Mouse (Mus musculus): ENCODE measurements around the gene Snrnp70. TPM values are rescaled to one million over a fixed set of nuclear protein-coding genes. Genes with fewer than 3 reads are reported as not detected.

Snrnp70 gene
- polyA plus RNA-seq, 1 experiment: 79.6 TPM

- TF ChIP-seq TAL1 (IDR thresholded peaks at IDR 0.05; ENCODE audit: low read length) (no peak), GATA1 (IDR thresholded peaks at IDR 0.05; ENCODE audit: low read length) (no peak)
- H3K9me3 ChIP-seq (ENCODE audit: control insufficient read depth, low read length): no peaks in the 10 kb centered on the region
- peaks cover 98% of the 10 kb centered on the region for H3K36me3 ChIP-seq (ENCODE audit: control insufficient read depth)
- H3K4me1 ChIP-seq (ENCODE audit: control insufficient read depth): peaks cover 17% of the 10 kb centered on the region
- no peak overlapping the region for H3K4me3 ChIP-seq (replicated peaks)
- H3K27me3 ChIP-seq (ENCODE audit: control insufficient read depth): no peaks in the 10 kb centered on the region
These were observed 31.0 kb upstream of the Snrnp70 start for GRCm38 (mm10) chr7:45426556-45426955.

GRCm38 (mm10) chr7:45421194-45421593 lies 25.7 kb upstream of the Snrnp70 start:
- Histone ChIP-seq H3K4me1 (ENCODE audit: control insufficient read depth) (no peaks in the 10 kb centered on the region), H3K4me3 (replicated peaks) (no peak overlapping the region), H3K9me3 (ENCODE audit: control insufficient read depth, low read length) (no peaks in the 10 kb centered on the region; the same call in 1 of the 2 replicates), H3K27me3 (ENCODE audit: control insufficient read depth) (peaks cover 39% of the 10 kb centered on the region), H3K36me3 (ENCODE audit: control insufficient read depth) (peaks cover 56% of the 10 kb centered on the region)
- no peak for TF ChIP-seq TAL1 (IDR thresholded peaks at IDR 0.05; ENCODE audit: low read length)

GRCm38 (mm10) chr7:45420615-45420919 lies 25.0 kb upstream of the Snrnp70 start, which contains the start of gene Lhb:
Gene Lhb, plus strand, starts transcription at chr7:45420820.
- Histone ChIP-seq H3K9me3 (ENCODE audit: control insufficient read depth, low read length) (peaks cover 1% of the 10 kb centered on the region; the same call in 1 of the 2 replicates), H3K4me3 (replicated peaks) (no peak within 1 kb of the TSS), H3K36me3 (ENCODE audit: control insufficient read depth) (peaks cover 51% of the 10 kb centered on the region), H3K4me1 (ENCODE audit: control insufficient read depth) (no peaks in the 10 kb centered on the region), H3K27me3 (ENCODE audit: control insufficient read depth) (peaks cover 45% of the 10 kb centered on the region)
- TF ChIP-seq GATA1 (IDR thresholded peaks at IDR 0.05; ENCODE audit: low read length): no peak

DNA sequence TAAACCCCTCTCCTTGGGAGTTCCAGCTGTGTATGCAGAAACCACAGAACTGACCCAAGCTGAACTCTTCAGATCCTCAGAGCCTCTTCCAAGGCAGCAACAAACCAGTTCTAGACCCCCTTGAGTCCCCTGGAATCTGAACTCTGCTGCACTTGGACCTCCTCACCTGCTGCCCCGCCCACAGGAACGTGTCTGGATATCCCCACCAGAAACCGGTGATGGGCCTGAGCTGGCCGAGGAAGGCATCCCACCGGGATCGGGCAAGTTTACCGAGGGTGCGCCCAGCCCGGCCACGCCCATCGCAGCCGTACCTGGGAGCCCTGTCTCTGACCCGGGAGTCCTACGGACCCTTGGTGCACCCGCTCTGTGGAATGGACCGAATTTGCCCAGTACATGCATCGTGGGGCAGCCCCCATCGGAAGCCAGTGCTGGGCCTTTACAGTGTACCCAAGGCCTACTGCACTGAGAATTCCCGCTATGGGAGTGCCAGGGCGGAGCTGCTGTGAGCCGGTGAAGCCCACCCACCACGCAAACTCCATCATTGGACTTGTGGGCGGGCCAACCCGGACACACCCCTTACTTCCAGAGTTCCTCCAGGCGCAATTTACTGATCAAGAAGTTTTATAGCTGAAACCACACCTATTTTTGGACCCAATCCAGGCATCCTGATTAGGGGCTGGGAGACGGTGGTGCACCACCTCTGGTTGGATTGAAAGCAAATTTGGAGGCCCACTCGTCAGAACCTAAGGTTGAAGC lies 24.5 kb upstream of the Snrnp70 start:
- H3K36me3 ChIP-seq (ENCODE audit: control insufficient read depth): peaks cover 46% of the 10 kb centered on the region
- no peak for TF ChIP-seq GATA1 (IDR thresholded peaks at IDR 0.05; ENCODE audit: low read length)
- no peak for TF ChIP-seq TAL1 (IDR thresholded peaks at IDR 0.05; ENCODE audit: low read length)
- H3K9me3 ChIP-seq (ENCODE audit: control insufficient read depth, low read length): peaks cover 2% of the 10 kb centered on the region; the same call in 1 of the 2 replicates
- no peak overlapping the region for H3K4me3 ChIP-seq (replicated peaks)
- H3K4me1 ChIP-seq (ENCODE audit: control insufficient read depth): no peaks in the 10 kb centered on the region
- peaks cover 51% of the 10 kb centered on the region for H3K27me3 ChIP-seq (ENCODE audit: control insufficient read depth)

DNA sequence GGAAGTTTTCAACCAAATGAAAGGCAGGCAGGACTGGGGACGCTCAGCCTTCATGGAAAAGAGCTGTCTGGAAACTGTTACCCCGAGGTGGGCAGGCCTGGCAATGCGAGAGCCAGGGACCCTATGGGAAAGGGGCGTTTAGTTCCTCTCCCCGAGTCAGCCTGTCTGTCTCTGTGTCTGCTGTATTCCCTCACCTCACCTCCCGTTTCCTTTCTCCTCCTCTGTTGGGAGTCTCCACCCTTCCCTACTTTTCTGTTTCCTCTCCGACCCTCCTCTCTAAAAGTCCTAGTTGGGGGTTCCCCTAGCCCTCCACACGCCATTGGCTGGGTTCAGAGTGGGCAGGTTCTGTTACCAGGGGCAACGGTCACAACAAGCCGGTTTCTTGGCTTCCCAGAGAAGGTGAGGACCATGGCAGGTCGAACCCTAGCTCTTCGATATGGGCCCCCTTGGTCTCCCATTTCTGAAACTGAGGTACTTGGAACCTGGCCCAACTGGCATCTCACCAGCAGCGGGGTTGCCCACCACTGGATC lies 22.5 kb upstream of the Snrnp70 start:
- Histone ChIP-seq H3K4me3 (replicated peaks) (no peak overlapping the region), H3K4me1 (ENCODE audit: control insufficient read depth) (peaks cover 10% of the 10 kb centered on the region), H3K9me3 (ENCODE audit: control insufficient read depth, low read length) (peaks cover 6% of the 10 kb centered on the region; the same call in 1 of the 2 replicates), H3K27me3 (ENCODE audit: control insufficient read depth) (peaks cover 71% of the 10 kb centered on the region), H3K36me3 (ENCODE audit: control insufficient read depth) (peaks cover 25% of the 10 kb centered on the region)
- no peak for TF ChIP-seq TAL1 (IDR thresholded peaks at IDR 0.05; ENCODE audit: low read length)
- TF ChIP-seq GATA1 (IDR thresholded peaks at IDR 0.05; ENCODE audit: low read length): no peak

DNA sequence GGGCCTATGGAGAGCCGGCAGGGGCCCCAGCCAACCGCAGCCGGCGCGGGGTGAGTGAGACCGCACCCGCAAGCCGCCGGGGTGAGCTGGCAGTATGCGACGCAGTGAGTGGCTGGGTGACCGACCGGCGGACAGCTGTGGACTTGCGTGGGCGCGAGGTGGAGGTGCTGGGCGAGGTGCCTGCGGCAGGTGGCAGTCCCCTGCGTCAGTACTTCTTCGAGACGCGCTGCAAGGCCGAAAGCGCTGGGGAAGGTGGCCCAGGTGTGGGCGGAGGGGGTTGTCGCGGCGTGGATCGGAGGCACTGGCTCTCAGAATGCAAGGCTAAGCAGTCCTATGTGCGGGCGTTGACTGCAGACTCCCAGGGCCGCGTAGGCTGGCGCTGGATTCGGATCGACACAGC lies 20.1 kb upstream of the Snrnp70 start:
- H3K36me3 ChIP-seq (ENCODE audit: control insufficient read depth): peaks cover 2% of the 10 kb centered on the region
- H3K9me3 ChIP-seq (ENCODE audit: control insufficient read depth, low read length): peaks cover 6% of the 10 kb centered on the region; the same call in 1 of the 2 replicates
- H3K27me3 ChIP-seq (ENCODE audit: control insufficient read depth): peaks cover 95% of the 10 kb centered on the region
- TF ChIP-seq TAL1 (IDR thresholded peaks at IDR 0.05; ENCODE audit: low read length) (no peak), GATA1 (IDR thresholded peaks at IDR 0.05; ENCODE audit: low read length) (no peak)
- no peak overlapping the region for H3K4me3 ChIP-seq (replicated peaks)
- peaks cover 10% of the 10 kb centered on the region for H3K4me1 ChIP-seq (ENCODE audit: control insufficient read depth)

- Histone ChIP-seq H3K36me3 (ENCODE audit: control insufficient read depth) (no peaks in the 10 kb centered on the region), H3K4me3 (replicated peaks) (no peak overlapping the region), H3K9me3 (ENCODE audit: control insufficient read depth, low read length) (peaks cover 6% of the 10 kb centered on the region; the same call in 1 of the 2 replicates), H3K27me3 (ENCODE audit: control insufficient read depth) (peaks cover 98% of the 10 kb centered on the region), H3K4me1 (ENCODE audit: control insufficient read depth) (peaks cover 10% of the 10 kb centered on the region)
- no peak for TF ChIP-seq GATA1 (IDR thresholded peaks at IDR 0.05; ENCODE audit: low read length)
- TF ChIP-seq TAL1 (IDR thresholded peaks at IDR 0.05; ENCODE audit: low read length): no peak
These were observed 19.2 kb upstream of the Snrnp70 start for GRCm38 (mm10) chr7:45414740-45415224.

- H3K4me3 ChIP-seq (replicated peaks): no peak overlapping the region
- peaks cover 100% of the 10 kb centered on the region for H3K27me3 ChIP-seq (ENCODE audit: control insufficient read depth)
- H3K9me3 ChIP-seq (ENCODE audit: control insufficient read depth, low read length): peaks cover 6% of the 10 kb centered on the region; the same call in 1 of the 2 replicates
- no peaks in the 10 kb centered on the region for H3K36me3 ChIP-seq (ENCODE audit: control insufficient read depth)
- H3K4me1 ChIP-seq (ENCODE audit: control insufficient read depth): peaks cover 10% of the 10 kb centered on the region
- no peak for TF ChIP-seq TAL1 (IDR thresholded peaks at IDR 0.05; ENCODE audit: low read length)
- no peak for TF ChIP-seq GATA1 (IDR thresholded peaks at IDR 0.05; ENCODE audit: low read length)
These were observed 18.6 kb upstream of the Snrnp70 start for GRCm38 (mm10) chr7:45413864-45414739.

Measured in erythroblast, embryonic 14.5 days (primary cell).